Mouse (Mus musculus): ENCODE measurements around the gene Nucb2.
A peak's percentile ranks its signal among the peaks of the same experiment; 100 is the strongest.

Gene Nucb2

GRCm38 (mm10) chr7:116503879-116504817, at the start of gene Nucb2:
TSS of gene Nucb2 (plus strand) at chr7:116504369.
- peak; percentile 97 for DNase-seq (ENCODE audit: low spot score)

GRCm38 (mm10) chr7:116456964-116457363, 47.2 kb upstream of the Nucb2 start:
- no peak for DNase-seq (ENCODE audit: low spot score)

- DNase-seq (ENCODE audit: low spot score) = no peak
Observed at GRCm38 (mm10) chr7:116457391-116457790, 46.8 kb upstream of the Nucb2 start.

GRCm38 (mm10) chr7:116458985-116459441, 45.2 kb upstream of the Nucb2 start:
- DNase-seq (ENCODE audit: low spot score) = no peak

- DNase-seq (ENCODE audit: low spot score) = no peak
Observed at GRCm38 (mm10) chr7:116462114-116462513, 42.1 kb upstream of the Nucb2 start.

- DNase-seq (ENCODE audit: low spot score) = no peak
Observed at GRCm38 (mm10) chr7:116475836-116476235, 28.3 kb upstream of the Nucb2 start.

GRCm38 (mm10) chr7:116476264-116476663, 27.9 kb upstream of the Nucb2 start:
- DNase-seq (ENCODE audit: low spot score) = no peak

- DNase-seq (ENCODE audit: low spot score) = no peak
Observed at GRCm38 (mm10) chr7:116483106-116483505, 21.1 kb upstream of the Nucb2 start.

GRCm38 (mm10) chr7:116483782-116484181, 20.4 kb upstream of the Nucb2 start:
- no peak for DNase-seq (ENCODE audit: low spot score)

GRCm38 (mm10) chr7:116484213-116484612, 20.0 kb upstream of the Nucb2 start:
- no peak for DNase-seq (ENCODE audit: low spot score)

- no peak for DNase-seq (ENCODE audit: low spot score)
Observed at GRCm38 (mm10) chr7:116485062-116485601, 19.0 kb upstream of the Nucb2 start.

GRCm38 (mm10) chr7:116491113-116491512, 13.1 kb upstream of the Nucb2 start:
- DNase-seq (ENCODE audit: low spot score) = no peak

- DNase-seq (ENCODE audit: low spot score) = no peak
Observed at GRCm38 (mm10) chr7:116493267-116494003, 10.7 kb upstream of the Nucb2 start.

GRCm38 (mm10) chr7:116494618-116495017, 9.6 kb upstream of the Nucb2 start:
- no peak for DNase-seq (ENCODE audit: low spot score)

- no peak for DNase-seq (ENCODE audit: low spot score)
Observed at GRCm38 (mm10) chr7:116496760-116497159, 7.4 kb upstream of the Nucb2 start.

GRCm38 (mm10) chr7:116504818-116505170, 625 bp downstream of the Nucb2 start:
- DNase-seq (ENCODE audit: low spot score) = no peak

GRCm38 (mm10) chr7:116514030-116514429, 9.9 kb downstream of the Nucb2 start:
- no peak for DNase-seq (ENCODE audit: low spot score)

- no peak for DNase-seq (ENCODE audit: low spot score)
Observed at GRCm38 (mm10) chr7:116514546-116514945, 10.4 kb downstream of the Nucb2 start.

GRCm38 (mm10) chr7:116515059-116515458, 10.9 kb downstream of the Nucb2 start:
- DNase-seq (ENCODE audit: low spot score) = no peak

- DNase-seq (ENCODE audit: low spot score) = no peak
Observed at GRCm38 (mm10) chr7:116515514-116516135, 11.5 kb downstream of the Nucb2 start.

GRCm38 (mm10) chr7:116517240-116517639, 13.1 kb downstream of the Nucb2 start:
- no peak for DNase-seq (ENCODE audit: low spot score)

GRCm38 (mm10) chr7:116518155-116518554, 14.0 kb downstream of the Nucb2 start:
- DNase-seq (ENCODE audit: low spot score) = no peak

Measured in urinary bladder, postnatal 10 days (tissue).